Mouse (Mus musculus) kidney, embryonic 16.5 days (tissue): ENCODE data around the gene Wfdc2. TPM values are rescaled to one million over a fixed set of nuclear protein-coding genes. Genes with fewer than 3 reads are reported as not detected.
"Not testable (repeated sequence)": the region's sequence is repeated elsewhere in the genome, so short reads cannot be mapped to it uniquely, and the experiment has no call there.

Experiments
- ATAC-seq: fragments of 200-750 bp; cut with Nextera tagmentation; 2 replicates; pipeline ENCODE4 v1.8.0; 2017; ENCODE audit warnings: moderate TSS enrichment; ENCODE audit not compliant: low FRiP score, low TSS enrichment
- H3K27ac ChIP-seq: fragments of 300-500 bp; sonication (generic); 2 replicates; pipeline ENCODE4 v1.5.1; 2014; ENCODE audit warnings: low read length
- H3K27me3 ChIP-seq: fragments of 300-500 bp; sonication (generic); 2 replicates; pipeline ENCODE4 v1.6.1; 2014; ENCODE audit warnings: low read length, control low read depth, mixed read lengths; ENCODE audit not compliant: insufficient read depth
- H3K36me3 ChIP-seq: fragments of 300-500 bp; sonication (generic); 2 replicates; pipeline ENCODE4 v1.6.1; 2014; ENCODE audit warnings: low read length, control low read depth, mixed read lengths; ENCODE audit not compliant: insufficient read depth
- H3K4me1 ChIP-seq: fragments of 300-500 bp; sonication (generic); 2 replicates; pipeline ENCODE4 v1.6.1; 2014; ENCODE audit warnings: low read length, control low read depth, mixed read lengths; ENCODE audit not compliant: insufficient read depth
- H3K4me2 ChIP-seq: fragments of 300-500 bp; sonication (generic); replicated peaks from 2 replicates; pipeline ENCODE4 v1.6.1; 2014; ENCODE audit warnings: low read depth, low read length
- H3K4me3 ChIP-seq: fragments of 300-500 bp; sonication (generic); 2 replicates; pipeline ENCODE4 v1.5.1; 2014; ENCODE audit warnings: mild to moderate bottlenecking, low read length
- H3K9ac ChIP-seq: fragments of 300-500 bp; sonication (generic); replicated peaks from 2 replicates; pipeline ENCODE4 v1.6.1; 2014; ENCODE audit warnings: low read length
- H3K9me3 ChIP-seq: fragments of 300-500 bp; sonication (generic); 2 replicates; pipeline ENCODE4 v1.6.1; 2016; ENCODE audit warnings: low read length, control low read depth
- WGBS: fragments of 180-500 bp; shearing (Covaris S2); extraction: QIAGEN DNeasy Blood & Tissue Kit; methylation state at CpG from one replicate; pipeline ENCODE4 v1.1.7; 2014; 5-methylcytosine and 5-hydroxymethylcytosine counted together
- polyA plus RNA-seq: library from polyadenylated mRNA; unstranded; fragments of >200 nt; fragmentation: Nextera tagmentation; extraction: Ambion mirVana; gene quantifications from 2 replicates; pipeline ENCODE4 v1.2.1, GENCODE M21; 2015

Wfdc2 gene
- polyA plus RNA-seq, 1 experiment from 2014 or later = 441 TPM

DNA sequence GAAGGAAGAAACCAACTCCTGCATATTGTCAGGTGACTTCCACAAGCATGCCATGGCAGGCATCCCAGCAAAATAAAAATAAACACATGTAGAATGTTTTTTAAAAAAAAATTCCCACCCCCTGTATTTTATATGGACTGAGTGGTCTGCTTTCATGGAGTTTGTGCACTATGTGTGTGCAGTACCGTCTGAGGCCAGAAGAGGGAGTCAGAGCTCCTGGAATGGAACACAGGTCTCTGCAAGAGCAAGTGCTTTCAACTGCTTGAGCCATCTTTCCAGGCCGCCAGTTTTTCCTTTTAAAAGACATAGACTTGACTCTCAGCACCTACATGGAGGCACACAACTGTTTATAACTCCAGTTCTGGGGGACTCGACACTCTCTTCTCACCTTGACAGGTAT, 41.3 kb downstream of the Wfdc2 start:
- H3K9ac ChIP-seq = no peak overlapping the region
- H3K9me3 ChIP-seq = no peaks in the 10 kb centered on the region
- 85% methylated on average over 3 of the region's 3 CpGs for WGBS
- H3K27ac ChIP-seq = no peak overlapping the region
- no peak overlapping the region for H3K4me2 ChIP-seq
- no peaks in the 10 kb centered on the region for H3K36me3 ChIP-seq
- H3K4me1 ChIP-seq = no peaks in the 10 kb centered on the region
- no peak overlapping the region for H3K4me3 ChIP-seq
- no peaks in the 10 kb centered on the region for H3K27me3 ChIP-seq
- no peak for ATAC-seq

DNA sequence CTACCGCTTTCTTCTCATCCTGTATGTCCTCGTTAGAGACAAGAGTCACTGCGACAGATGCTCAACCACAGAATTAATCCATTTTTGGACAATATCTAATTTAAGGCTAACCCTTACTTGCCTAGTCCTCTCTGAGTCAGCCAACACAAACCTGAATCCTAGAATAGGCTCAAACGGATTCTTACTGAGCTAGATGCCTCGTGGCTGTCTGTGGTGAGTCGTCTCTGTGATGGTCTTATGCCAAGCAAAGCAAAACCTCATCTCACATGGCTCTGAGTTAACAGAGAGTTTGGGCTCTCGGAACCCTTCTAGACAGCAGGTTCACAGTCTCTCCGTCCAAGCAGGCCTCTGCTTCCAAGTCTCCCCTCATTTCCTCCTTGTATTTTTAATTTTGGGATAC, 42.2 kb downstream of the Wfdc2 start:
- H3K4me3 ChIP-seq = no peak overlapping the region
- no peaks in the 10 kb centered on the region for H3K4me1 ChIP-seq
- no peak for ATAC-seq
- WGBS = 90% methylated on average over 8 of the region's 8 CpGs
- H3K9me3 ChIP-seq = no peaks in the 10 kb centered on the region
- no peak overlapping the region for H3K9ac ChIP-seq
- H3K4me2 ChIP-seq = no peak overlapping the region
- no peaks in the 10 kb centered on the region for H3K27me3 ChIP-seq
- no peaks in the 10 kb centered on the region for H3K36me3 ChIP-seq
- no peak overlapping the region for H3K27ac ChIP-seq

DNA sequence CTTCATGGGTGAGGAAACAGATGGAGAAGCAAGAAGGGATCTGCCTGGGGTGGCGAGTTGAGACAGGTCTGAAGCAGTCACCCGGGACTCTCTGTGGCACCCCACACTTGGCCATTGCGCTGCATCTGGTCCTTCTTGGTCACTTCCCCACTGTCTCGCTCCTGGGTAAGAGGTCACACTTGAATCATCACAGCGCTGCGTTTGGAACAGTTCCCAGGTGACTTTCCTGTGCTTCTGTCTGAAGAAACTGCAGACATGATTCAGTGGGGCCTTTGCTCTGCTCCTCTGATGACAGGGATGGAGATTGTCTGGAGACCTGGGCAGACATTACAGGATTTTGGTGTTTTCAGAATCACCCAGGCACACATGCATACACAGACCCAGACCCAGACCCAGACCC, 46.6 kb downstream of the Wfdc2 start:
- Histone ChIP-seq H3K36me3 (no peaks in the 10 kb centered on the region), H3K9ac (no peak overlapping the region), H3K27me3 (no peaks in the 10 kb centered on the region), H3K4me1 (no peaks in the 10 kb centered on the region), H3K4me3 (no peak overlapping the region), H3K4me2 (no peak overlapping the region), H3K27ac (no peak overlapping the region), H3K9me3 (no peaks in the 10 kb centered on the region)
- 44% methylated on average over 6 of the region's 6 CpGs for WGBS
- ATAC-seq = no peak; the same call in 1 of the 2 replicates

DNA sequence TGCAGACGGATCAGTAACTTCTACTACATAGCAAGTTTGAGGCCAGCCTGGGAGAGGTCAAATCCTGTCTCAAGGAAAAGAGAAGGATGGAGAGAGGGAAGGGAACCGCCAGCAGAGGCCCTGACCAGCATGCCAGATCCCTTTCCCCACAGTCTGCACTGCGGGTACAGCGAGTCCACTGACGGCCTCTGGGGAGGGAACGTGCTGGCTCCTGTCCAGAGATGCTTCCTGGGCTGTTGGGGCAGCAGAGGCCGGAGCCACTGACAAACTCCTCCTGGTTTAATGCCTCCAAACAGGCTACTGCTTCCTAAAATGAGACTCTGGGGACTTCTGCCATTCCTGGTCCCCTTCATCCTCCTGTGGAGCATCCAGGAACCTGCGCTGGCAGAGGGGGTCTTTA, 51.3 kb downstream of the Wfdc2 start, which contains the start of the genes Wfdc6b and Wfdc8:
Wfdc6b (plus strand) TSS at position 52 of the 400 bp plus-strand sequence.
Wfdc8 (minus strand) TSS at position 156 of the 400 bp plus-strand sequence.
- not testable (repeated sequence) for H3K27me3 ChIP-seq, H3K9ac ChIP-seq, ATAC-seq, H3K4me1 ChIP-seq, H3K9me3 ChIP-seq, H3K4me3 ChIP-seq, H3K4me2 ChIP-seq, H3K36me3 ChIP-seq, H3K27ac ChIP-seq
- 41% methylated on average over 8 of the region's 8 CpGs for WGBS

DNA sequence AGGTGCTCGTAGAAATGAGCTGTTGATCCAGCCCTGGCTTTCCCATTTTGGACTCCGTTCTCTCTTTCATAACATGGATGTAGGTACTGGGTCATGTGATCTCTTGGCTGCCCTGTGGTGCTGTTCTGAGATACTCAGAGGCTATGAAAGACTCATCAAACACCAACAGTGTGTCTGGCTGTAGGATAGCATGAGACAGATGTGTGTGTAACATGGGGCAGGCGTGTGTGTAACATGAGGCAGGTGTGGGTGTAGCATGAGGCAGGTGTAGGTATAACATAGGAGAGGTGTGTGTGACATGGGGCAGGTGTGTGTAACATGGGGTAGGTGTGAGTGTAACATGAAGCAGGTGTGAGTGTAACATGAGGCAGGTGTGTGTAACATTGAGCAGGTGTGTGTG, 53.2 kb downstream of the Wfdc2 start:
- Histone ChIP-seq H3K9ac (no peak overlapping the region), H3K36me3 (no peaks in the 10 kb centered on the region), H3K27me3 (no peaks in the 10 kb centered on the region), H3K9me3 (no peaks in the 10 kb centered on the region), H3K4me1 (no peaks in the 10 kb centered on the region), H3K4me2 (no peak overlapping the region), H3K4me3 (no peak overlapping the region), H3K27ac (no peak overlapping the region)
- ATAC-seq = no peak
- WGBS = 92% methylated on average over 3 of the region's 3 CpGs

Other genes starting within 250 kb of the Wfdc2 start
- gene Svs6, start 245.7 kb upstream of the Wfdc2 start, polyA plus RNA-seq = not detected in 2 replicates
- gene Svs5, start 229.7 kb upstream of the Wfdc2 start, polyA plus RNA-seq = not detected in 2 replicates
- 0.41 and 1.00 TPM in 2 replicates for gene Slpi, start 173.3 kb upstream of the Wfdc2 start, polyA plus RNA-seq
- gene Rbpjl, start 159.3 kb upstream of the Wfdc2 start, polyA plus RNA-seq = 0.06 and 0.29 TPM in 2 replicates
- 0.75 and 2.0 TPM in 2 replicates for gene Matn4, start 157.3 kb upstream of the Wfdc2 start, polyA plus RNA-seq
- gene Sdc4, start 118.5 kb upstream of the Wfdc2 start, polyA plus RNA-seq = 204 and 209 TPM in 2 replicates
- gene Sys1, start 105.4 kb upstream of the Wfdc2 start, polyA plus RNA-seq = 65.9 and 67.0 TPM in 2 replicates
- gene Gm20458, start 101.4 kb upstream of the Wfdc2 start, polyA plus RNA-seq = 8.1 and 14.0 TPM in 2 replicates
- not detected in 2 replicates for gene Trp53tg5, start 88.7 kb upstream of the Wfdc2 start, polyA plus RNA-seq
- gene Dbndd2, start 76.3 kb upstream of the Wfdc2 start, polyA plus RNA-seq = 12.6 and 18.2 TPM in 2 replicates
- 70.7 and 75.8 TPM in 2 replicates for gene Pigt, start 64.9 kb upstream of the Wfdc2 start, polyA plus RNA-seq
- not detected in 2 replicates for gene Spint3, start 11.0 kb downstream of the Wfdc2 start, polyA plus RNA-seq
- not detected in 2 replicates for gene Wfdc6a, start 23.0 kb downstream of the Wfdc2 start, polyA plus RNA-seq
- not detected in 2 replicates for gene Eppin, start 31.2 kb downstream of the Wfdc2 start, polyA plus RNA-seq
- not detected in 2 replicates for gene Wfdc6b, start 51.1 kb downstream of the Wfdc2 start, polyA plus RNA-seq
- not detected in 2 replicates for gene Wfdc8, start 51.2 kb downstream of the Wfdc2 start, polyA plus RNA-seq
- not detected in 2 replicates for gene Wfdc16, start 76.4 kb downstream of the Wfdc2 start, polyA plus RNA-seq
- not detected in 2 replicates for gene Wfdc10, start 93.6 kb downstream of the Wfdc2 start, polyA plus RNA-seq
- gene Wfdc9, start 94.2 kb downstream of the Wfdc2 start, polyA plus RNA-seq = not detected in 2 replicates
- not detected in 2 replicates for gene Wfdc11, start 111.7 kb downstream of the Wfdc2 start, polyA plus RNA-seq
- gene Wfdc13, start 122.7 kb downstream of the Wfdc2 start, polyA plus RNA-seq = 0.97 and 1.3 TPM in 2 replicates
- gene Spint4, start 136.1 kb downstream of the Wfdc2 start, polyA plus RNA-seq = 0.49 and 1.2 TPM in 2 replicates
- not detected in 2 replicates for gene Spint5, start 152.9 kb downstream of the Wfdc2 start, polyA plus RNA-seq
- gene Wfdc3, start 183.5 kb downstream of the Wfdc2 start, polyA plus RNA-seq = 1.1 and 1.2 TPM in 2 replicates
- 73.3 and 74.2 TPM in 2 replicates for gene Dnttip1, start 183.6 kb downstream of the Wfdc2 start, polyA plus RNA-seq
- 449 and 509 TPM in 2 replicates for gene Ube2c, start 207.5 kb downstream of the Wfdc2 start, polyA plus RNA-seq
- 21.0 and 22.3 TPM in 2 replicates for gene Tnnc2, start 217.6 kb downstream of the Wfdc2 start, polyA plus RNA-seq
- 22.7 and 25.2 TPM in 2 replicates for gene Snx21, start 223.4 kb downstream of the Wfdc2 start, polyA plus RNA-seq
- 27.3 and 30.8 TPM in 2 replicates for gene Acot8, start 242.5 kb downstream of the Wfdc2 start, polyA plus RNA-seq
- 10.6 and 11.9 TPM in 2 replicates for gene Zswim3, start 242.7 kb downstream of the Wfdc2 start, polyA plus RNA-seq